Mouse (Mus musculus) left cerebral cortex, postnatal 36 days (tissue): ENCODE data around the gene Rhov. TPM values are rescaled to one million over a fixed set of nuclear protein-coding genes. Genes with fewer than 3 reads are reported as not detected.
A peak's percentile ranks its signal among the peaks of the same experiment; 100 is the strongest.

ENCODE experiments used
- DNase-seq, 2 experiments: peaks; one replicate each; pipeline ENCODE4 v3.0.0; 2021 to 2022; ENCODE audit warnings: low spot score in 2 of 2, mixed read lengths in 1 of 2
- intact Hi-C: fragments of 180-260 bp; cut with DNase I; formaldehyde crosslinking; loops from one replicate; pipeline ENCODE4 v1.15.1; 2025
- total RNA-seq, 2 experiments: library from RNA; stranded (reverse); gene quantifications; 2 replicates each; pipeline ENCODE4 v1.2.3; 2021

Gene Rhov
- total RNA-seq, 2 experiments from 2014 or later = 7.9 to 10.9 TPM

GRCm38 (mm10) chr2:119293776-119294390, 22.8 kb upstream of the Rhov start:
- intact Hi-C loops = loop anchor here (10.0 kb wide), 1 partner anchor 221 kb away; no protein-coding TSS in a partner anchor

GRCm38 (mm10) chr2:119293311-119293710, 22.2 kb upstream of the Rhov start:
- DNase-seq = no peak
- intact Hi-C loops = loop anchor here (10.0 kb wide), 1 partner anchor 221 kb away; no protein-coding TSS in a partner anchor

More at GRCm38 (mm10) chr2:119293776-119294390, 22.8 kb upstream of the Rhov start:
- DNase-seq = no peak

GRCm38 (mm10) chr2:119292852-119293251, 21.8 kb upstream of the Rhov start:
- intact Hi-C loops = loop anchor here (10.0 kb wide), 1 partner anchor 222 kb away; no protein-coding TSS in a partner anchor

GRCm38 (mm10) chr2:119292281-119292680, 21.2 kb upstream of the Rhov start:
- DNase-seq = no peak
- intact Hi-C loops = loop anchor here (10.0 kb wide), 1 partner anchor 223 kb away; no protein-coding TSS in a partner anchor

More at GRCm38 (mm10) chr2:119292852-119293251, 21.8 kb upstream of the Rhov start:
- DNase-seq = no peak

- no peak for DNase-seq
- intact Hi-C loops = loop anchor here (2.0 to 5.0 kb wide), 4 partner anchors 38 to 252 kb away; partner anchors contain the start of genes Dnajc17, Ino80 and Zfyve19
Observed at GRCm38 (mm10) chr2:119289014-119289416, 17.9 kb upstream of the Rhov start.

GRCm38 (mm10) chr2:119288270-119288882, 17.3 kb upstream of the Rhov start, which contains the start of gene Vps18:
Gene Vps18 (plus strand): TSS chr2:119288740.
- peak; percentile 99 for DNase-seq
- intact Hi-C loops = loop anchor here (2.0 to 5.0 kb wide), 4 partner anchors 38 to 251 kb away; partner anchors contain the start of genes Dnajc17, Ino80 and Zfyve19

- DNase-seq = no peak
- intact Hi-C loops = loop anchor here (5.0 kb wide), 2 partner anchors 190 to 250 kb away; partner anchors contain the start of gene Ino80
Observed at GRCm38 (mm10) chr2:119287372-119287771, 16.3 kb upstream of the Rhov start.

- DNase-seq = no peak
Observed at GRCm38 (mm10) chr2:119281899-119282565, 11.0 kb upstream of the Rhov start.

GRCm38 (mm10) chr2:119277810-119278209, 6.7 kb upstream of the Rhov start:
- DNase-seq = no peak
- intact Hi-C loops = no loop called here

More at GRCm38 (mm10) chr2:119281899-119282565, 11.0 kb upstream of the Rhov start:
- intact Hi-C loops = no loop called here

GRCm38 (mm10) chr2:119276926-119277325, 5.9 kb upstream of the Rhov start:
- no peak for DNase-seq
- intact Hi-C loops = no loop called here

GRCm38 (mm10) chr2:119274126-119274525, 3.1 kb upstream of the Rhov start:
- intact Hi-C loops = no loop called here
- DNase-seq = no peak

GRCm38 (mm10) chr2:119270286-119270642, 808 bp downstream of the Rhov start:
- no peak for DNase-seq
- intact Hi-C loops = no loop called here

GRCm38 (mm10) chr2:119263813-119264212, 7.3 kb downstream of the Rhov start:
- intact Hi-C loops = no loop called here
- no peak for DNase-seq

GRCm38 (mm10) chr2:119262978-119263377, 8.1 kb downstream of the Rhov start:
- intact Hi-C loops = no loop called here

GRCm38 (mm10) chr2:119261326-119261725, 9.7 kb downstream of the Rhov start:
- no peak for DNase-seq
- intact Hi-C loops = no loop called here

More at GRCm38 (mm10) chr2:119262978-119263377, 8.1 kb downstream of the Rhov start:
- DNase-seq = no peak

GRCm38 (mm10) chr2:119260518-119260917, 10.6 kb downstream of the Rhov start:
- intact Hi-C loops = no loop called here
- DNase-seq = no peak

- intact Hi-C loops = no loop called here
- DNase-seq = no peak
Observed at GRCm38 (mm10) chr2:119254976-119255375, 16.1 kb downstream of the Rhov start.

GRCm38 (mm10) chr2:119250826-119251478, 20.1 kb downstream of the Rhov start:
- DNase-seq = peak; percentile 71 to 72
- intact Hi-C loops = loop anchor here (2.0 kb wide), 1 partner anchor 38 kb away; the partner anchor contains the start of gene Vps18

GRCm38 (mm10) chr2:119250377-119250776, 20.7 kb downstream of the Rhov start:
- intact Hi-C loops = loop anchor here (2.0 kb wide), 1 partner anchor 38 kb away; the partner anchor contains the start of gene Vps18
- DNase-seq = no peak
